Mouse (Mus musculus) erythroblast, embryonic 14.5 days (primary cell): ENCODE data around the gene Hexa. TPM values are rescaled to one million over a fixed set of nuclear protein-coding genes. Genes with fewer than 3 reads are reported as not detected.

Experiments used
- H3K27me3 ChIP-seq: 2 replicates; pipeline ENCODE4 v1.6.1; 2012; ENCODE audit warnings: inconsistent platforms; ENCODE audit not compliant: control insufficient read depth
- H3K36me3 ChIP-seq: 2 replicates; pipeline ENCODE4 v1.6.1; 2012; ENCODE audit warnings: mild to moderate bottlenecking, inconsistent platforms; ENCODE audit not compliant: control insufficient read depth
- H3K4me1 ChIP-seq: 2 replicates; pipeline ENCODE4 v1.6.1; 2012; ENCODE audit warnings: inconsistent platforms; ENCODE audit not compliant: control insufficient read depth
- H3K4me3 ChIP-seq: replicated peaks from 2 replicates; pipeline ENCODE3; 2012; ENCODE audit warnings: moderate library complexity, mild to moderate bottlenecking, inconsistent platforms
- H3K9me3 ChIP-seq: 2 replicates; pipeline ENCODE4 v1.6.1; 2012; ENCODE audit warnings: low read length, inconsistent platforms, mixed read lengths; ENCODE audit not compliant: control insufficient read depth
- GATA1 ChIP-seq: IDR thresholded peaks from 2 replicates; pipeline ENCODE4 v1.6.1; 2012; ENCODE audit warnings: low read length, inconsistent platforms, mixed read lengths
- TAL1 ChIP-seq: IDR thresholded peaks from 3 replicates; pipeline ENCODE4 v1.6.1; 2012; ENCODE audit warnings: low read length, inconsistent platforms, mixed read lengths
- polyA plus RNA-seq: library from polyadenylated mRNA; stranded (reverse); fragments of >175 nt; gene quantifications from 2 replicates; pipeline ENCODE4 v1.2.3, GENCODE M21; 2012

Gene Hexa
- polyA plus RNA-seq = 0.42 and 0.60 TPM in 2 replicates

DNA sequence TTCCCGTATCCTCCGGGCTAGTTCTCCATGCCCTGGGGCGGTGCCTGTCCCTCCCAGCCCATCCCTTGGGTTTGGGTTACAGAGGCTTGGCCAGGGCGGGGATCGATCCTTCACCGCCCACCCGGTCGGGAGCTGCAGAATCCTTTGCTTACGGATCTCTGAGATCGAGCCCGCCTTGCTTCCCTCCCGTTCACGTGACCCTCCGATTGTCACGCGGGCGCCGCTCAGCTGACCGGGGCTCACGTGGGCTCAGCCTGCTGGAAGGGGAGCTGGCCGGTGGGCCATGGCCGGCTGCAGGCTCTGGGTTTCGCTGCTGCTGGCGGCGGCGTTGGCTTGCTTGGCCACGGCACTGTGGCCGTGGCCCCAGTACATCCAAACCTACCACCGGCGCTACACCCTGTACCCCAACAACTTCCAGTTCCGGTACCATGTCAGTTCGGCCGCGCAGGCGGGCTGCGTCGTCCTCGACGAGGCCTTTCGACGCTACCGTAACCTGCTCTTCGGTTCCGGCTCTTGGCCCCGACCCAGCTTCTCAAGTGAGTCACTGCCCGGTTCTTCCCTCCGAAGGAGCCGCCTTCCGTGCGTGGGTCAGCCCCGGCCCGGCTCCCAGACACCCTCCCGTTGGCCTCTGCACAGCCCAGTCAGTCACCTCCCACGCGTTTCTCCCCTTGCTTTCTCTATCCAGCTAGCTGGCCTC lies at the start of gene Hexa, which contains the start of gene Tmem202:
Gene Hexa, plus strand, starts transcription at position 100 of the 697 bp plus-strand sequence.
Gene Tmem202, minus strand, starts transcription at position 407 of the 697 bp plus-strand sequence.
- no peaks in the 10 kb centered on the region for H3K9me3 ChIP-seq
- TF ChIP-seq GATA1 (no peak), TAL1 (no peak)
- H3K27me3 ChIP-seq = peaks cover 30% of the 10 kb centered on the region
- peaks cover 16% of the 10 kb centered on the region for H3K4me1 ChIP-seq
- H3K4me3 ChIP-seq = peak within 1 kb of the TSS; percentile 66
- H3K36me3 ChIP-seq = no peaks in the 10 kb centered on the region

- H3K36me3 ChIP-seq = no peaks in the 10 kb centered on the region
- H3K9me3 ChIP-seq = no peaks in the 10 kb centered on the region
- H3K4me1 ChIP-seq = no peaks in the 10 kb centered on the region
- H3K4me3 ChIP-seq = no peak overlapping the region
- no peaks in the 10 kb centered on the region for H3K27me3 ChIP-seq
- TF ChIP-seq TAL1 = no peak
- TF ChIP-seq GATA1 = no peak
These were observed 31.2 kb upstream of the Hexa start for GRCm38 (mm10) chr9:59508146-59508545.

DNA sequence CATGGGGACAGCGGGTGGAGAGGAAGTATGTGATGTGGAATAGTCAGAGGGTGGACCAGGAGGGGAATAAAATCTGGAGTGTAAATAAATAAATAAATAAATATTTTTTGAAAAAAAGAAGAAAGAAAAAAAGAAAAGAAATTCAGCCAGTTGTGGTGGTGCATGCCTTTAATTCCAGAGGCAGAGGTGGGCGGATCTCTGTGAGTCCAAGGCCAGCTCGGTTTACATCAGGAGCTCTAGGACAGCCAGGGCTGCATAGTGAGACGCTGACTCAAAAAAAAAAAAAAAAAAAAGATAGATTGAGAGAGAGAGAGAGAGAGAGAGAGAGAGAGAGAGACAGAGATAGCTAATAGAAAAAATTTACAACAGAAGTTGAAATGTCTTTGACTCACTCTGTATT lies 27.0 kb upstream of the Hexa start:
- TF ChIP-seq GATA1 = no peak
- TF ChIP-seq TAL1 = no peak
- Histone ChIP-seq H3K27me3 (peaks cover 7% of the 10 kb centered on the region), H3K4me1 (no peaks in the 10 kb centered on the region), H3K4me3 (no peak overlapping the region), H3K9me3 (no peaks in the 10 kb centered on the region), H3K36me3 (no peaks in the 10 kb centered on the region)

DNA sequence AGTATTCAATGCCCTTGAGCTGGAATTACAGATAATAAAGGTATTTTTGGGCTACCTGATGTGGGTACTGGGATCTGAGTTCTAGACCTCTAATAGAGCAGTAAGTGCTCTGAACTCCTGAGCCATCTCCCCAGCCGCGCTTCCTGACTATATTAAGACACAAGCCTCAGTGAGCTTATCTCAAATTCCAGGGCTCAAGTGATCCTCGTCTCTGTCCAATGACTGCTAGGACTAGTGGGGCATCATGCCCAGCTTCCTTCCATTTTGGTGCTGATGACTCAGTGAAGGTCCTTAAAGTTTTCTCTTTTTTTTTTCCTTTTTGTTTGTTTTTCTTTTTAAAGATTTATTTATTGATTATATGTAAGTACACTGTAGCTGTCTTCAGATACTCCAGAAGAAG lies 24.3 kb upstream of the Hexa start:
- peaks cover 7% of the 10 kb centered on the region for H3K27me3 ChIP-seq
- no peaks in the 10 kb centered on the region for H3K4me1 ChIP-seq
- H3K9me3 ChIP-seq = no peaks in the 10 kb centered on the region
- no peaks in the 10 kb centered on the region for H3K36me3 ChIP-seq
- TF ChIP-seq TAL1 = no peak
- TF ChIP-seq GATA1 = no peak
- no peak overlapping the region for H3K4me3 ChIP-seq

DNA sequence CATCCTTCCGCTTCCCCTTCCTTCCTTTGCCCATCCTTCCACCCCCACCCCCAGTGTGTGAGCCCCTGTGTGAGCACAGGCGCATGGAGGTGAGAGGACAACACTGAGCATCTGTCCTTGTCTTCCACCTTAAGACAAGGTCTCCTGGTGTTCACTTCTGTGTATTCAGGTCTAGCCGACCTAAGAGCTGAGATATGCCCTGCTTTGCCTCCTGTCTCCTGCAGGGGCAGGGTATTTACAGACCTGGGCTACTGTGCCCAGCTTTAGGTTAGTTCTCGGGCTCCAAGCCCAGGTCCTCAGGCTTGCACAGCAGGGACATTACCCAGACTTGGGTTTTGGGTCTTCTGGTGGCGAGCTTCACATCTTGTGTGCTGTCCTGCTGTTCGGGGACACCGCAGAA lies 22.2 kb upstream of the Hexa start:
- Histone ChIP-seq H3K36me3 (no peaks in the 10 kb centered on the region), H3K27me3 (peaks cover 7% of the 10 kb centered on the region), H3K4me1 (no peaks in the 10 kb centered on the region), H3K4me3 (no peak overlapping the region), H3K9me3 (no peaks in the 10 kb centered on the region)
- TF ChIP-seq TAL1 (no peak), GATA1 (no peak)

- TF ChIP-seq GATA1 = no peak
- no peak for TF ChIP-seq TAL1
- Histone ChIP-seq H3K27me3 (peaks cover 7% of the 10 kb centered on the region), H3K36me3 (no peaks in the 10 kb centered on the region), H3K4me3 (no peak overlapping the region), H3K9me3 (no peaks in the 10 kb centered on the region), H3K4me1 (peaks cover 5% of the 10 kb centered on the region)
These were observed 20.4 kb upstream of the Hexa start for GRCm38 (mm10) chr9:59518976-59519375.

DNA sequence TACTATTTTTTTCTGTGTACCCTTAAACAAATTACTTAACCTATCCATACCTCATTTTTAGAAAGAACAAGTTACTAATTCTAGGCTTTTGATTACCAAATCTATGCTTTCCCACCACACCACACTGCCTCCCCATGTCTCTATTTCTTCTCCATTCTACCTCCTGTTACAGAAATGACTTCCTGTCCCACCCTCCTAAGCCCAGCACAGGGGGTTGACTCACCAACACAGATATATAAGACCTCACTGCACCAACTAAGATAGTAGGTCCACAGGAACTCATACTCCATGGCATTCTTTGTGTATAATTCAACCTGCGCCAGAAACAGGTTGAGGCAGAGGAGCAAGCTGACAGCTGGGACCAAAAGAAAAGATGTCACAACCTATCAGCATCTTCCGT lies 19.9 kb upstream of the Hexa start:
- Histone ChIP-seq H3K4me1 (peaks cover 5% of the 10 kb centered on the region), H3K4me3 (no peak overlapping the region), H3K27me3 (peaks cover 7% of the 10 kb centered on the region), H3K36me3 (no peaks in the 10 kb centered on the region), H3K9me3 (no peaks in the 10 kb centered on the region)
- TF ChIP-seq GATA1 (no peak), TAL1 (no peak)

- H3K9me3 ChIP-seq = no peaks in the 10 kb centered on the region
- no peaks in the 10 kb centered on the region for H3K36me3 ChIP-seq
- no peaks in the 10 kb centered on the region; the same call in 1 of the 2 replicates for H3K27me3 ChIP-seq
- H3K4me1 ChIP-seq = peaks cover 7% of the 10 kb centered on the region
- no peak overlapping the region for H3K4me3 ChIP-seq
- TF ChIP-seq GATA1 (no peak), TAL1 (no peak)
These were observed 16.4 kb upstream of the Hexa start for GRCm38 (mm10) chr9:59522906-59523305.

DNA sequence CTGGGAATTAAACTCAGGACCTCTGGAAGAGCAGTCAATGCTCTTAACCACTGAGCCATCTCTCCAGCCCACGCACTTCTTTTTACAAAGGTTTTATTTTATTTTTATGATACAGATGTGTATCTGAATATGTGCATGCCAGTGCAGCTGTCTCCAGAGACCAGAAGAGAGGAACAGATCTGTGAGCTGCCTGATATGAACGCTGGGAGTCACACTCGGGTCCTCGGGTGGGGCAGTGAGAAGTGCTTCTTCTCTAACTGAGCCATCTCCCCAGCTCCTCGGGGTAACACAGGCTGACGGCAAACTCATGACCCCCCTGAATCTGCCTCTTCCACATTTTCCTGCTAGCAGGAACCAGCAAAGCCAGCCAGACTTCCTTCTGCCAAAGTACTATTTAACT lies 12.6 kb upstream of the Hexa start:
- H3K27me3 ChIP-seq = no peaks in the 10 kb centered on the region; the same call in 1 of the 2 replicates
- H3K9me3 ChIP-seq = no peaks in the 10 kb centered on the region
- no peaks in the 10 kb centered on the region for H3K36me3 ChIP-seq
- H3K4me1 ChIP-seq = peaks cover 7% of the 10 kb centered on the region
- no peak overlapping the region for H3K4me3 ChIP-seq
- TF ChIP-seq GATA1 (no peak), TAL1 (no peak)
